Mouse (Mus musculus) lung, postnatal 0 days (tissue): Measurements from ENCODE around the gene Tspan3.

Experiments
- CTCF ChIP-seq: IDR thresholded peaks from 2 replicates; pipeline ENCODE4 v1.5.1; 2016; ENCODE audit warnings: antibody characterized with exemption, mild to moderate bottlenecking
- EP300 ChIP-seq: IDR thresholded peaks from 2 replicates; pipeline ENCODE4 v1.6.1; 2016; ENCODE audit warnings: antibody characterized with exemption, mild to moderate bottlenecking, control low read depth

- TF ChIP-seq CTCF = peak; percentile 71
- TF ChIP-seq EP300 = no peak
These were observed 44.2 kb downstream of the Tspan3 start for GRCm38 (mm10) chr9:56121097-56121496.
